ENCODE assay signal across 8 mouse cellular contexts in genomic region chr11:103054798-103055197, GRCm38 (mm10). TPM values are rescaled to one million over a fixed set of nuclear protein-coding genes. Genes with fewer than 3 reads are reported as not detected.
DNase-seq lines count a peak whose midpoint lies in the region; ATAC-seq and TF ChIP-seq lines count a peak whose summit lies in the region.

No protein-coding gene starts in this region.

- no peak overlapping the region for H3K4me2 ChIP-seq in kidney, postnatal 0 days (ENCODE audit: low read length)
- H3K4me2 ChIP-seq in liver, embryonic 14.5 days (ENCODE audit: low read depth), result no peak overlapping the region

- no peak for TF ChIP-seq EP300 in liver, embryonic 14.5 days (IDR thresholded peaks at IDR 0.05; ENCODE audit: low read depth)

- H3K4me1 ChIP-seq in bone marrow macrophage, adult 2 months (ENCODE audit: control insufficient read depth, insufficient read depth, low read length), result peaks cover 35% of the 10 kb centered on the region
- H3K4me1 ChIP-seq in kidney, postnatal 0 days (replicated peaks; ENCODE audit: insufficient read depth, low read length), result no peaks in the 10 kb centered on the region
- H3K4me1 ChIP-seq in liver, embryonic 14.5 days (replicated peaks; ENCODE audit: control insufficient read depth in 2 of 2, insufficient read depth in 2 of 2, low read length in 1 of 2), result no peaks in the 10 kb centered on the region

- DNase-seq in urinary bladder, postnatal 14 days (ENCODE audit: low spot score), result peak; percentile 77
- DNase-seq in urinary bladder, postnatal 10 days (ENCODE audit: low spot score), result no peak
- DNase-seq in forelimb bud, embryonic 11.5 days (ENCODE audit: low read depth, low spot score), result peak; percentile 82
- DNase-seq in kidney, postnatal 0 days (ENCODE audit: low spot score), result peak; percentile 85
- peak; percentile 55 to 64 (median 55) for DNase-seq in liver, embryonic 14.5 days (ENCODE audit: low read depth in 3 of 3, low spot score in 3 of 3)
- DNase-seq in right cerebral cortex, adult 2 months (ENCODE audit: low spot score in 2 of 2), result peak; percentile 91

- ATAC-seq in kidney, postnatal 0 days (replicated peaks; ENCODE audit: low FRiP score, low read depth), result no peak
- no peak for ATAC-seq in liver, embryonic 14.5 days (ENCODE audit: insufficient read depth)
- no peak for ATAC-seq in activated CD4-positive, CD25-positive, alpha-beta regulatory T cell, adult 4 months

- WGBS in kidney, postnatal 0 days, result 49% methylated on average over 6 of the region's 6 CpGs
- WGBS in liver, embryonic 14.5 days (ENCODE audit: insufficient replicate concordance), result 47% methylated on average over 6 of the region's 6 CpGs

- no peak overlapping the region for H3K4me3 ChIP-seq in bone marrow macrophage, adult 2 months (ENCODE audit: insufficient read depth, low read length)
- no peak overlapping the region for H3K4me3 ChIP-seq in kidney, postnatal 0 days (replicated peaks; ENCODE audit: low read depth, low read length)
- no peak overlapping the region for H3K4me3 ChIP-seq in liver, embryonic 14.5 days (ENCODE audit: insufficient read depth in 1 of 2, low read depth in 2 of 2, low read length in 2 of 2)

- TF ChIP-seq CTCF in bone marrow macrophage, adult 2 months (IDR thresholded peaks at IDR 0.05; ENCODE audit: low read depth, low read length), result 0 out of 2 replicates have a peak, but pooled peaks have one; percentile 12
- TF ChIP-seq CTCF in kidney, postnatal 0 days (IDR thresholded peaks at IDR 0.05; ENCODE audit: low read depth), result peak; percentile 89
- peak; percentile 87 for TF ChIP-seq CTCF in liver, embryonic 14.5 days (IDR thresholded peaks at IDR 0.05; ENCODE audit: low read depth)

- no peak for TF ChIP-seq POLR2A in bone marrow macrophage, adult 2 months (IDR thresholded peaks at IDR 0.05; ENCODE audit: borderline replicate concordance, low read depth, low read length)

- no peak overlapping the region for H3K9ac ChIP-seq in kidney, postnatal 0 days (ENCODE audit: low read depth, low read length)
- H3K9ac ChIP-seq in liver, embryonic 14.5 days (replicated peaks), result no peak overlapping the region

- H3K27me3 ChIP-seq in kidney, postnatal 0 days (ENCODE audit: insufficient read depth, low read length), result no peaks in the 10 kb centered on the region
- no peaks in the 10 kb centered on the region for H3K27me3 ChIP-seq in liver, embryonic 14.5 days (ENCODE audit: control insufficient read depth, insufficient read depth, low read length)

- no peak overlapping the region for H3K27ac ChIP-seq in bone marrow macrophage, adult 2 months (ENCODE audit: insufficient read depth, low read depth, low read length)
- H3K27ac ChIP-seq in kidney, postnatal 0 days, result no peak overlapping the region
- no peak overlapping the region for H3K27ac ChIP-seq in liver, embryonic 14.5 days

- H3K9me3 ChIP-seq in kidney, postnatal 0 days (replicated peaks; ENCODE audit: low read length), result no peaks in the 10 kb centered on the region
- H3K9me3 ChIP-seq in liver, embryonic 14.5 days (ENCODE audit: control insufficient read depth, low read length), result no peaks in the 10 kb centered on the region

- H3K36me3 ChIP-seq in kidney, postnatal 0 days (ENCODE audit: insufficient read depth, low read length), result peaks cover 40% of the 10 kb centered on the region
- H3K36me3 ChIP-seq in liver, embryonic 14.5 days (replicated peaks; ENCODE audit: control insufficient read depth, insufficient read depth, low read depth), result peaks cover 62% of the 10 kb centered on the region

RNA-seq across cellular contexts. Expression of gene Dcakd, which starts 26.7 kb away (rescaled TPM):
- 40.9 and 43.2 TPM in 2 replicates for polyA plus RNA-seq in bone marrow macrophage, adult 2 months (2012; ENCODE audit: insufficient read depth, insufficient read length, missing spikeins)
- 103 and 106 TPM in 2 replicates for polyA plus RNA-seq in kidney, postnatal 0 days (2015; fragmentation: Nextera tagmentation; extraction: Ambion mirVana)
- polyA plus RNA-seq in liver, embryonic 14.5 days (2012; rRNA removed), result 25.1 and 27.8 TPM in 2 replicates
- 25.7 and 30.6 TPM in 2 replicates for polyA plus RNA-seq in liver, embryonic 14.5 days (2014; fragmentation: Nextera tagmentation; extraction: Ambion mirVana)
- 10 to 100 TPM; 23.5 to 25.6 TPM for polyA plus RNA-seq in activated CD4-positive, CD25-positive, alpha-beta regulatory T cell, adult 4 months (2017; shearing (Covaris generic))

RNA-seq across cellular contexts. Expression of gene Nmt1, which starts 26.8 kb away (rescaled TPM):
- polyA plus RNA-seq in bone marrow macrophage, adult 2 months (2012; ENCODE audit: insufficient read depth, insufficient read length, missing spikeins), result 69.2 and 82.6 TPM in 2 replicates
- polyA plus RNA-seq in kidney, postnatal 0 days (2015; fragmentation: Nextera tagmentation; extraction: Ambion mirVana), result 60.3 and 60.7 TPM in 2 replicates
- polyA plus RNA-seq in liver, embryonic 14.5 days (2012; rRNA removed), result 18.4 and 22.3 TPM in 2 replicates
- 44.3 and 51.2 TPM in 2 replicates for polyA plus RNA-seq in liver, embryonic 14.5 days (2014; fragmentation: Nextera tagmentation; extraction: Ambion mirVana)
- polyA plus RNA-seq in activated CD4-positive, CD25-positive, alpha-beta regulatory T cell, adult 4 months (2017; shearing (Covaris generic)), result 10 to 100 TPM; 62.2 to 99.9 TPM

RNA-seq across cellular contexts. Expression of gene Plcd3, which starts 46.7 kb away (rescaled TPM):
- 1.7 and 2.3 TPM in 2 replicates for polyA plus RNA-seq in bone marrow macrophage, adult 2 months (2012; ENCODE audit: insufficient read depth, insufficient read length, missing spikeins)
- polyA plus RNA-seq in kidney, postnatal 0 days (2015; fragmentation: Nextera tagmentation; extraction: Ambion mirVana), result 4.2 and 5.6 TPM in 2 replicates
- 0.31 and 0.36 TPM in 2 replicates for polyA plus RNA-seq in liver, embryonic 14.5 days (2012; rRNA removed)
- polyA plus RNA-seq in liver, embryonic 14.5 days (2014; fragmentation: Nextera tagmentation; extraction: Ambion mirVana), result 0.06 and 0.29 TPM in 2 replicates
- under 1 TPM in 1 of 2 experiments, not detected in 1; 0.20 TPM for polyA plus RNA-seq in activated CD4-positive, CD25-positive, alpha-beta regulatory T cell, adult 4 months (2017; shearing (Covaris generic))

RNA-seq across cellular contexts. Expression of gene Acbd4, which starts 46.7 kb away (rescaled TPM):
- polyA plus RNA-seq in bone marrow macrophage, adult 2 months (2012; ENCODE audit: insufficient read depth, insufficient read length, missing spikeins), result 27.4 and 30.4 TPM in 2 replicates
- 36.6 and 39.7 TPM in 2 replicates for polyA plus RNA-seq in kidney, postnatal 0 days (2015; fragmentation: Nextera tagmentation; extraction: Ambion mirVana)
- polyA plus RNA-seq in liver, embryonic 14.5 days (2012; rRNA removed), result 22.2 and 27.3 TPM in 2 replicates
- polyA plus RNA-seq in liver, embryonic 14.5 days (2014; fragmentation: Nextera tagmentation; extraction: Ambion mirVana), result 49.7 and 63.2 TPM in 2 replicates
- 10 to 100 TPM; 18.4 to 24.0 TPM for polyA plus RNA-seq in activated CD4-positive, CD25-positive, alpha-beta regulatory T cell, adult 4 months (2017; shearing (Covaris generic))

Comparison
In these comparisons a context has a peak if more than half of its experiments do, and no peak if none do; other contexts are left out.
1. CTCF ChIP-seq: peak in every context shown above with its lines; median percentile 89 in kidney, postnatal 0 days; 87 in liver, embryonic 14.5 days; 12 in bone marrow macrophage, adult 2 months.